Mouse (Mus musculus) limb, embryonic 10.5 days (tissue): ENCODE data around the gene Gap43. TPM values are rescaled to one million over a fixed set of nuclear protein-coding genes. Genes with fewer than 3 reads are reported as not detected.
A peak's percentile ranks its signal among the peaks of the same experiment; 100 is the strongest.

Experiments used
- DNase-seq: peaks from one replicate; pipeline ENCODE4 v3.0.0-alpha.2; 2017; ENCODE audit warnings: low spot score
- H3K27ac ChIP-seq: fragments of 300-500 bp; sonication (generic); 2 replicates; pipeline ENCODE4 v1.5.1; 2016; ENCODE audit warnings: mild to moderate bottlenecking
- H3K27me3 ChIP-seq: fragments of 300-500 bp; sonication (generic); 2 replicates; pipeline ENCODE4 v1.6.1; 2016; ENCODE audit warnings: low read depth, mild to moderate bottlenecking; ENCODE audit not compliant: poor library complexity, severe bottlenecking
- H3K36me3 ChIP-seq: fragments of 300-500 bp; sonication (generic); 2 replicates; pipeline ENCODE4 v1.6.1; 2016; ENCODE audit warnings: mild to moderate bottlenecking, moderate library complexity
- H3K4me1 ChIP-seq: fragments of 300-500 bp; sonication (generic); 2 replicates; pipeline ENCODE4 v1.6.1; 2016
- H3K4me3 ChIP-seq: fragments of 300-500 bp; sonication (generic); 2 replicates; pipeline ENCODE4 v1.5.1; 2016; ENCODE audit warnings: mild to moderate bottlenecking, moderate library complexity
- H3K9me3 ChIP-seq: fragments of 300-500 bp; sonication (generic); replicated peaks from 2 replicates; pipeline ENCODE4 v1.6.1; 2016; ENCODE audit warnings: mild to moderate bottlenecking
- WGBS: fragments of 180-500 bp; shearing (Covaris S2); methylation state at CpG from one replicate; pipeline ENCODE4 v1.1.7; 2016; 5-methylcytosine and 5-hydroxymethylcytosine counted together
- polyA plus RNA-seq: library from polyadenylated mRNA; unstranded; fragments of >200 nt; fragmentation: Nextera tagmentation; extraction: Ambion mirVana; gene quantifications from 2 replicates; pipeline ENCODE4 v1.2.1, GENCODE M21; 2016

Gene Gap43
- polyA plus RNA-seq, 1 experiment from 2014 or later = 40.6 TPM

DNA sequence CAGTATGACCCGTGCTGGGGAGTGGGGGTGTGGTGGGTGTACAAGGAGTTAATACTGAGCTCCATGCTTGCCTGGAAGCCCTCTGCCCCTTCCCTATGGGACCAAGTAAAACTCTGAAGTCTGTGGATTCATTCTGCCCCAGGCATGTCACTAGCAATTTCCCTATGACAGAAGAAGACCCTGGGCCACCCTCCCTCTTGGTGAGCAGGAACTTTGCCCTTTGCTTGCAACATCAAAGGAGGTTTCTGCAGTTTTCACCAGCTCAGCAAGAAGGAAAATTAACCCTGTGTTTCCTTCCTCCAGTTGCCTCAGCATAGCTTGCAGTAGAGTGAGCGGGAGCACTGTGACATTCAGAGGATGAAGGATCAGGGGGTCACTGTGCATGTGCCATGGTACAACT lies 3.8 kb downstream of the Gap43 start:
- peaks cover 52% of the 10 kb centered on the region for H3K4me1 ChIP-seq
- WGBS = 6% methylated on average over 2 of the region's 2 CpGs
- no peaks in the 10 kb centered on the region for H3K27me3 ChIP-seq
- DNase-seq = peak; percentile 40
- H3K9me3 ChIP-seq = no peaks in the 10 kb centered on the region
- no peaks in the 10 kb centered on the region for H3K36me3 ChIP-seq
- H3K27ac ChIP-seq = no peak overlapping the region
- 0 out of 2 replicates have a peak overlapping the region, but pooled peaks have one; percentile 0 for H3K4me3 ChIP-seq

DNA sequence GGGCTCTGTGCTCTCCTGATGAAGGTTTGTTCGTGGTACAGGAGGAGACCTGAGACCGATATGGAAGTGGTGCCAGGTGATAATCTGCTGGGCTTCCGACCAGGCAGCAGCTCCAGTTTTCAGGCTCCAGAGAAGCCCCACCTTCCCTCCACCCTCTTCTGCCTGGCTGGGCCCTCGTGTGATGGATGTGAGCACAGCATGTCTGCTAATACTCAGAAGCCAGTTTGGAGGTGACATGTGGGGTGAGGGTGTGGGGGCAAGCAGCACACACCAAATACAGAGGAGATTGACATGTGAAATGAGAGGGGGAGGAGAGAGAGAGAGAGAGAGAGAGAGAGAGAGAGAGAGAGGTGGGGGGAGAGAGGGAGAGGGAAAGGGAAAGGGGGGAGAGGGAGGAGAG lies 8.1 kb downstream of the Gap43 start:
- no peaks in the 10 kb centered on the region for H3K9me3 ChIP-seq
- no peak overlapping the region for H3K27ac ChIP-seq
- H3K36me3 ChIP-seq = no peaks in the 10 kb centered on the region
- H3K4me3 ChIP-seq = no peak overlapping the region
- H3K27me3 ChIP-seq = no peaks in the 10 kb centered on the region
- 23% methylated on average over 4 of the region's 4 CpGs for WGBS
- peaks cover 23% of the 10 kb centered on the region for H3K4me1 ChIP-seq
- no peak for DNase-seq

DNA sequence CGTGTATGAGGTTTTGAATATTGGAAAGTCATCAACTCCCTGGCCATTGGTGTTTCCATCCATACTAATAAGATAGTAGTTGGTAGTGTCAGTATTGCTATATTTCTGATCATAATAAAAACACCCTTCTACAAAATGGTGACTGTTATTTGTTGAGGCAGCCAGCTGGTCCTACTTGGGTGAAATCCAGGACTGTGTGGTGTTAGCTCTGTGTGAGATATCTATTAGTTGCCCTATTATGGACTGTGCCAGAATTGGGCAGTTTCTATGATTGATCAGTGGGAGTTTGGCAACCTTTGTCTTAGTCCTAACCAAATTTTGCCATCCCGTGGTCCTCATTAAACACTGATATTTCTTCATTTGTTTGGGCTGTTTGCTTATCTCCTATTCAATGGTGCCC lies 14.3 kb downstream of the Gap43 start:
- Histone ChIP-seq H3K27ac (no peak overlapping the region), H3K27me3 (no peaks in the 10 kb centered on the region), H3K4me1 (no peaks in the 10 kb centered on the region), H3K36me3 (no peaks in the 10 kb centered on the region), H3K9me3 (no peaks in the 10 kb centered on the region), H3K4me3 (no peak overlapping the region)
- 90% methylated on average over 2 of the region's 2 CpGs for WGBS
- no peak for DNase-seq

GRCm38 (mm10) chr16:42325536-42325935 lies 14.9 kb downstream of the Gap43 start:
- H3K27me3 ChIP-seq = no peaks in the 10 kb centered on the region
- H3K9me3 ChIP-seq = no peaks in the 10 kb centered on the region
- no peaks in the 10 kb centered on the region for H3K4me1 ChIP-seq
- no peak overlapping the region for H3K4me3 ChIP-seq
- H3K27ac ChIP-seq = no peak overlapping the region
- no peaks in the 10 kb centered on the region for H3K36me3 ChIP-seq
- DNase-seq = no peak

GRCm38 (mm10) chr16:42319831-42320230 lies 20.6 kb downstream of the Gap43 start:
- no peak overlapping the region for H3K4me3 ChIP-seq
- DNase-seq = no peak
- no peak overlapping the region for H3K27ac ChIP-seq
- H3K4me1 ChIP-seq = no peaks in the 10 kb centered on the region
- H3K36me3 ChIP-seq = no peaks in the 10 kb centered on the region
- no peaks in the 10 kb centered on the region for H3K9me3 ChIP-seq
- H3K27me3 ChIP-seq = no peaks in the 10 kb centered on the region

DNA sequence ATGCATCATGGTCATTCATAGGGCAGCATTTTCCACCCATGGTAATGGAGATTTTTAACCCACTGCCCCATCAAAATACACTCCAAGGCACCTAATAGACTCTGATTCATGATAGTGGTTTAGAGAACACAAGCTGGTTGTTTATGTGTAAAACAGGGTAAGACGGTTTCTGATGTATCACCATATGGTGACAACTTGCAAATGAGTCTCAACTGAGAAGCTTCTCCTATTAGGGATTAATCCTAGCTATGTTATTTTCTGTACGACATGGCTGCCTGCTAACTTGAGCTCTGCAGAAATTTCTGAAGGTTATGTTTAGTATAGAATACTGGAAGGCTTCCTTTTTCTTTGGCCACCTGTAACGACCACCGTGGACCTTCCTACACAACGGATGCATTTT lies 21.1 kb downstream of the Gap43 start:
- Histone ChIP-seq H3K27me3 (no peaks in the 10 kb centered on the region), H3K27ac (no peak overlapping the region), H3K36me3 (no peaks in the 10 kb centered on the region), H3K9me3 (no peaks in the 10 kb centered on the region), H3K4me3 (no peak overlapping the region), H3K4me1 (no peaks in the 10 kb centered on the region)
- DNase-seq = no peak
- WGBS = 90% methylated on average over 5 of the region's 5 CpGs

DNA sequence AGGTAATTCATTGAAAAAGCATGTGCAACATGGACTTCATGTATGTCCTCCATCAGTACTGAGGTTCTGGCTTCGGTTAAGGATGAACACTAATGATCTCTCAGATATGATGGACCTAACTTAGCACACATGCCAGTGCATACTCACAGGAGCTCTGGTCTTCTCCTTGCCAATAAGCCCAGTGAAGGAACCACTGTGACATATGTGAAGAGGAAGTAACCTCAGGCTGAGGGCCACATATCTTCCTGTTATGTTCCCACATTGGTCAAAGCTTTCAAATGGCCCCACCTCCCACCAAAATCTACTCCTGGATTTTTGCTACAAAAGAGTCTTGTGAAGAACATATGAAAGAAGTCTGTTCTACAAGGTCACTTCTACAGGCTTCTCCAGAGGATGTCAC lies 28.3 kb downstream of the Gap43 start:
- Histone ChIP-seq H3K27ac (no peak overlapping the region), H3K27me3 (no peaks in the 10 kb centered on the region), H3K4me3 (no peak overlapping the region), H3K9me3 (no peaks in the 10 kb centered on the region), H3K36me3 (no peaks in the 10 kb centered on the region), H3K4me1 (no peaks in the 10 kb centered on the region)
- DNase-seq = no peak
- WGBS = 94% methylated on average over 1 of the region's 1 CpGs

DNA sequence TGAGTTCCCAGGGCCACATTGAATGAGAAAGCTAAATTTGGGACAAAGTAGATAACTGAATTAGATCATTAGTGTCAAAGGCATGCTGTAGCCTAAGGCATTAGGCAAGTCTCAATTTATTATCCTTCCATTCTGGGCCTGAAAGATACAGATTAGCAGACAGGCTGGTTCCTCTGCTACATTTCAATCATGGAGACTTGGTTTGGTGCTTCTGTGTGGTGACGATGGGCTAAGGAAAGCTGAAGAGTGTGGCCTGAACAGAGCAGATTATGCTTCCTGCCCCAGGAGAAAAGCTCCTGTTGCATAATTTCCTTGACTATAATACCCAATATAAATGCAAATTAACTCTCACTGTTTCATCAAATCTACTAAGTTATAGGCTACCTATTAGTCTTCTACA lies 31.7 kb downstream of the Gap43 start:
- no peaks in the 10 kb centered on the region for H3K27me3 ChIP-seq
- WGBS = 68% methylated on average over 1 of the region's 1 CpGs
- DNase-seq = no peak
- H3K27ac ChIP-seq = no peak overlapping the region
- H3K36me3 ChIP-seq = no peaks in the 10 kb centered on the region
- H3K9me3 ChIP-seq = no peaks in the 10 kb centered on the region
- peaks cover 19% of the 10 kb centered on the region for H3K4me1 ChIP-seq
- no peak overlapping the region for H3K4me3 ChIP-seq

- Histone ChIP-seq H3K27me3 (no peaks in the 10 kb centered on the region), H3K27ac (peak overlapping the region; percentile 84), H3K36me3 (no peaks in the 10 kb centered on the region), H3K4me3 (peak overlapping the region; percentile 47), H3K4me1 (peaks cover 27% of the 10 kb centered on the region), H3K9me3 (no peaks in the 10 kb centered on the region)
- 6% methylated on average over 14 of the region's 14 CpGs for WGBS
- peak; percentile 64 for DNase-seq
Measured at GRCm38 (mm10) chr16:42305934-42306701, 34.3 kb downstream of the Gap43 start.

DNA sequence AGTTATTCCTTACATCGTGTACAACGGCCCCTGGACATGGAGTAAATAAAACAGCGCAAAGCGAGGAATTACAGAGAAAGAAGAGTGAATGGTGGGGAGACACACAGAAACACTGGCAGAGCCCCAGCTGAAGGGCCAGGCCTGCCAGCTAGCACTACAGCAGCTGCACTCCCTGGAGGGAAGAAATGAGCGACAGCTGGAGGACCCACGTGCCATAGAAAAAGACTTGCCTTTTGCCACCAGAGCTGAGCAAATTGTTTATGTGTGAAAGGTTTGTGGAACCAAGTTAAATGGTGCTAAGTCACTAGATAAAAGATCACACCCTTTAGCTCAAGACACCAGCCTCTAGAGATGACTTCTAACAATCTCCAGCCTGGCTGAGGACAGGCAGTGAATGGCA lies 37.0 kb downstream of the Gap43 start:
- H3K27ac ChIP-seq = peak overlapping the region; percentile 53; the same call in 1 of the 2 replicates
- no peaks in the 10 kb centered on the region for H3K27me3 ChIP-seq
- no peak for DNase-seq
- H3K9me3 ChIP-seq = no peaks in the 10 kb centered on the region
- peaks cover 27% of the 10 kb centered on the region for H3K4me1 ChIP-seq
- no peak overlapping the region for H3K4me3 ChIP-seq
- no peaks in the 10 kb centered on the region for H3K36me3 ChIP-seq
- 60% methylated on average over 6 of the region's 6 CpGs for WGBS

DNA sequence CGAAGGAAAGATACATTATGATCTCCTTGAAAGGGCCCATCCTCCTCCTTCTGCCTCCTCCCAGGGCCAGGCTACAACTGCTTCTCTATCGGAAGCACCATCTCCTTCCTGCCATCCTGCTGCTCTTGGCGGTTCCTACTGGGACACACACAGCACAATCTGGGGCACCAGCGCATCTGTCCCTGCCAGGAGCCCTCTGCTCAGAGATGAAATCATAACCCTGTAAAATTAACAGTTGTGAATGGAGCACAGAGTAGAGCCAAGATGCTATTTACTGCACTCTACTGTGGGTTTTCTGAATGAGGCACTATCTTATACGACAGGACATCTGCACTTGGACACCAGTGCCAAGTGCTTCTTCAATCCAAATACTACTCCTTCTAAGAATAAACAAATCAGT lies 46.0 kb downstream of the Gap43 start:
- no peak for DNase-seq
- Histone ChIP-seq H3K4me3 (no peak overlapping the region), H3K4me1 (no peaks in the 10 kb centered on the region), H3K36me3 (peaks cover 6% of the 10 kb centered on the region; the same call in 1 of the 2 replicates), H3K9me3 (no peaks in the 10 kb centered on the region), H3K27ac (no peak overlapping the region), H3K27me3 (no peaks in the 10 kb centered on the region)
- 91% methylated on average over 5 of the region's 5 CpGs for WGBS

DNA sequence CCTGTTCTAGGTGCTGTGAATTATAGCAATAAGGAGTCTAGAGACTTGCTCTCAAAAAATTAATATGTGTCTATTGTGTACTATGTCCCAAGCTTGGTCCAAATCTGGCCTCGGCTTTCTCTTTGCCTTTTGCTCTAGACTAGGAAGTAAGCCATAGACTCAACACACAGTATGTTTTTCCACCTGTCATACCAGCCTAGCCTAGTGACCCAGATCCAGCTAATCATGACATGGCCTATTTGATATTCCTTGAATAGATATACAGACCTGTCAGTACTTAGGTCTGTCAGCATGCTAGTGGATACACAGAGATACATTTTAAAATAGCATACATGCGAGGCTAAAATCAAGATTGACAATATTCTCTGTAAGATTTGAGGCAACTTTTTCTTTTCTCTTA lies 46.4 kb downstream of the Gap43 start:
- H3K9me3 ChIP-seq = no peaks in the 10 kb centered on the region
- peaks cover 6% of the 10 kb centered on the region; the same call in 1 of the 2 replicates for H3K36me3 ChIP-seq
- H3K27me3 ChIP-seq = no peaks in the 10 kb centered on the region
- H3K4me3 ChIP-seq = no peak overlapping the region
- WGBS = 91% methylated on average over 2 of the region's 2 CpGs
- no peak overlapping the region for H3K27ac ChIP-seq
- no peaks in the 10 kb centered on the region for H3K4me1 ChIP-seq
- no peak for DNase-seq

GRCm38 (mm10) chr16:42291572-42291971 lies 48.9 kb downstream of the Gap43 start:
- Histone ChIP-seq H3K27me3 (no peaks in the 10 kb centered on the region), H3K27ac (no peak overlapping the region), H3K36me3 (peaks cover 6% of the 10 kb centered on the region; the same call in 1 of the 2 replicates), H3K4me1 (no peaks in the 10 kb centered on the region), H3K9me3 (no peaks in the 10 kb centered on the region), H3K4me3 (no peak overlapping the region)
- DNase-seq = no peak
- WGBS = 79% methylated on average over 8 of the region's 8 CpGs

GRCm38 (mm10) chr16:42284005-42284404 lies 56.4 kb downstream of the Gap43 start:
- WGBS = 86% methylated on average over 3 of the region's 3 CpGs
- Histone ChIP-seq H3K27me3 (no peaks in the 10 kb centered on the region), H3K9me3 (no peaks in the 10 kb centered on the region), H3K4me1 (no peaks in the 10 kb centered on the region), H3K4me3 (no peak overlapping the region), H3K36me3 (peaks cover 2% of the 10 kb centered on the region; the same call in 1 of the 2 replicates), H3K27ac (no peak overlapping the region)
- DNase-seq = no peak
